Mouse (Mus musculus) left cerebral cortex, adult 11 months (tissue): ENCODE measurements around the gene Sppl2b.
"Not testable (repeated sequence)": the region's sequence is repeated elsewhere in the genome, so short reads cannot be mapped to it uniquely, and the experiment has no call there.

Experiments used
- DNase-seq: peaks from one replicate; pipeline ENCODE4 v3.0.0; 2022; ENCODE audit warnings: low spot score

Sppl2b gene

GRCm38 (mm10) chr10:80854913-80855748 is at the start of gene Sppl2b, which contains the start of gene Lsm7:
Gene Sppl2b, plus strand, starts transcription at chr10:80855275.
Gene Lsm7, minus strand, starts transcription at chr10:80855209.
- DNase-seq = peak; percentile 91

GRCm38 (mm10) chr10:80805322-80805721 is 49.8 kb upstream of the Sppl2b start:
- DNase-seq = no peak

GRCm38 (mm10) chr10:80805925-80806324 is 49.1 kb upstream of the Sppl2b start:
- DNase-seq = no peak

GRCm38 (mm10) chr10:80806341-80807056 is 48.6 kb upstream of the Sppl2b start:
- DNase-seq = no peak

GRCm38 (mm10) chr10:80807057-80807627 is 47.9 kb upstream of the Sppl2b start:
- peak; percentile 87 for DNase-seq

- DNase-seq = no peak
These were observed 46.7 kb upstream of the Sppl2b start for GRCm38 (mm10) chr10:80808099-80808984.

GRCm38 (mm10) chr10:80808985-80809632 is 46.0 kb upstream of the Sppl2b start:
- DNase-seq = no peak

- no peak for DNase-seq
These were observed 45.0 kb upstream of the Sppl2b start for GRCm38 (mm10) chr10:80810084-80810483.

GRCm38 (mm10) chr10:80812391-80813041 is 42.6 kb upstream of the Sppl2b start:
- no peak for DNase-seq

GRCm38 (mm10) chr10:80813366-80813765 is 41.7 kb upstream of the Sppl2b start, which contains the start of gene Jsrp1:
Gene Jsrp1, minus strand, starts transcription at chr10:80813498.
- no peak for DNase-seq

- no peak for DNase-seq
These were observed 40.3 kb upstream of the Sppl2b start for GRCm38 (mm10) chr10:80814800-80815199.

GRCm38 (mm10) chr10:80816303-80816702 is 38.8 kb upstream of the Sppl2b start:
- DNase-seq = not testable (repeated sequence)

GRCm38 (mm10) chr10:80817164-80817563 is 37.9 kb upstream of the Sppl2b start:
- DNase-seq = no peak

GRCm38 (mm10) chr10:80817955-80818354 is 37.1 kb upstream of the Sppl2b start:
- DNase-seq = not testable (repeated sequence)

- DNase-seq = no peak
These were observed 36.3 kb upstream of the Sppl2b start for GRCm38 (mm10) chr10:80818599-80819281.

- DNase-seq = no peak
These were observed 35.7 kb upstream of the Sppl2b start for GRCm38 (mm10) chr10:80819406-80819805.

GRCm38 (mm10) chr10:80821991-80822390 is 33.1 kb upstream of the Sppl2b start:
- DNase-seq = no peak

GRCm38 (mm10) chr10:80822528-80822927 is 32.5 kb upstream of the Sppl2b start:
- DNase-seq = no peak

GRCm38 (mm10) chr10:80823316-80823715 is 31.8 kb upstream of the Sppl2b start:
- no peak for DNase-seq
